Mouse (Mus musculus): ENCODE results near the gene Ccdc97.
"Not testable (repeated sequence)": the region's sequence is repeated elsewhere in the genome, so short reads cannot be mapped to it uniquely, and the experiment has no call there.

Ccdc97 gene

GRCm38 (mm10) chr7:25718788-25719417 lies at the start of gene Ccdc97:
TSS of gene Ccdc97 (minus strand) at chr7:25719088.
- peak; percentile 81 for DNase-seq (ENCODE audit: low spot score)

GRCm38 (mm10) chr7:25768229-25768628 lies 49.3 kb upstream of the Ccdc97 start:
- no peak for DNase-seq (ENCODE audit: low spot score)

GRCm38 (mm10) chr7:25766108-25766507 lies 47.2 kb upstream of the Ccdc97 start:
- no peak for DNase-seq (ENCODE audit: low spot score)

- no peak for DNase-seq (ENCODE audit: low spot score)
Observed at GRCm38 (mm10) chr7:25764221-25764620, 45.3 kb upstream of the Ccdc97 start.

- no peak for DNase-seq (ENCODE audit: low spot score)
Observed at GRCm38 (mm10) chr7:25763678-25764077, 44.8 kb upstream of the Ccdc97 start.

GRCm38 (mm10) chr7:25761354-25761753 lies 42.5 kb upstream of the Ccdc97 start:
- DNase-seq (ENCODE audit: low spot score): no peak

- peak; percentile 83 for DNase-seq (ENCODE audit: low spot score)
Observed at GRCm38 (mm10) chr7:25756011-25756410, 37.1 kb upstream of the Ccdc97 start.

- peak; percentile 45 for DNase-seq (ENCODE audit: low spot score)
Observed at GRCm38 (mm10) chr7:25755468-25755833, 36.6 kb upstream of the Ccdc97 start.

GRCm38 (mm10) chr7:25754738-25755467 lies 36.0 kb upstream of the Ccdc97 start, which contains the start of gene Hnrnpul1:
TSS of gene Hnrnpul1 (minus strand) at chr7:25754757.
- peak; percentile 99 for DNase-seq (ENCODE audit: low spot score)

- no peak for DNase-seq (ENCODE audit: low spot score)
Observed at GRCm38 (mm10) chr7:25754439-25754737, 35.5 kb upstream of the Ccdc97 start.

GRCm38 (mm10) chr7:25753643-25754438 lies 35.0 kb upstream of the Ccdc97 start:
- DNase-seq (ENCODE audit: low spot score): no peak

GRCm38 (mm10) chr7:25753076-25753475 lies 34.2 kb upstream of the Ccdc97 start:
- no peak for DNase-seq (ENCODE audit: low spot score)

- no peak for DNase-seq (ENCODE audit: low spot score)
Observed at GRCm38 (mm10) chr7:25746844-25747243, 28.0 kb upstream of the Ccdc97 start.

GRCm38 (mm10) chr7:25738277-25738676 lies 19.4 kb upstream of the Ccdc97 start:
- no peak for DNase-seq (ENCODE audit: low spot score)

GRCm38 (mm10) chr7:25736920-25737319 lies 18.0 kb upstream of the Ccdc97 start:
- DNase-seq (ENCODE audit: low spot score): no peak

GRCm38 (mm10) chr7:25734991-25735390 lies 16.1 kb upstream of the Ccdc97 start:
- no peak for DNase-seq (ENCODE audit: low spot score)

GRCm38 (mm10) chr7:25731294-25732055 lies 12.6 kb upstream of the Ccdc97 start:
- no peak for DNase-seq (ENCODE audit: low spot score)

- DNase-seq (ENCODE audit: low spot score): no peak
Observed at GRCm38 (mm10) chr7:25729862-25730261, 11.0 kb upstream of the Ccdc97 start.

- no peak for DNase-seq (ENCODE audit: low spot score)
Observed at GRCm38 (mm10) chr7:25729396-25729795, 10.5 kb upstream of the Ccdc97 start.

GRCm38 (mm10) chr7:25727800-25728199 lies 8.9 kb upstream of the Ccdc97 start:
- DNase-seq (ENCODE audit: low spot score): no peak

- no peak for DNase-seq (ENCODE audit: low spot score)
Observed at GRCm38 (mm10) chr7:25725886-25726285, 7.0 kb upstream of the Ccdc97 start.

- DNase-seq (ENCODE audit: low spot score): not testable (repeated sequence)
Observed at GRCm38 (mm10) chr7:25721776-25722175, 2.9 kb upstream of the Ccdc97 start.
